12 mouse cellular contexts compared by ENCODE assay signal in genomic region chr10:26540189-26540588, GRCm38 (mm10).
DNase-seq lines count a peak whose midpoint lies in the region; ATAC-seq and TF ChIP-seq lines count a peak whose summit lies in the region.
"Had no signal": no experiment of that assay in that cellular context is flagged by ENCODE, and none has a peak within 500 bp of the region (broad histone marks: within the 10 kb centered on the region; RNA-seq: fewer than 3 reads in every experiment).

No protein-coding gene starts in this region.

- TF ChIP-seq CTCF in hindbrain, postnatal 0 days (IDR thresholded peaks at IDR 0.05; ENCODE audit: low read depth) = peak; percentile 53
- TF ChIP-seq CTCF in lung, postnatal 0 days (IDR thresholded peaks at IDR 0.05) = peak; percentile 32; the same call in 1 of the 2 replicates
- peak in 1 of 3 experiments; percentile 52; a peak in 2 of 6 replicates for TF ChIP-seq CTCF in MEL (IDR thresholded peaks at IDR 0.05 in 2 of 3, conservative IDR thresholded peaks at IDR 0.05 in 1 of 3; ENCODE audit: control insufficient read depth in 1 of 3, insufficient read depth in 1 of 3, low read depth in 2 of 3, low read length in 3 of 3, poor library complexity in 1 of 3, severe bottlenecking in 1 of 3)

- H3K36me3 ChIP-seq in hindbrain, postnatal 0 days (ENCODE audit: insufficient read depth, low read length) = no peaks in the 10 kb centered on the region
- no peaks in the 10 kb centered on the region for H3K36me3 ChIP-seq in hindbrain, embryonic 12.5 days
- H3K36me3 ChIP-seq in lung, postnatal 0 days (ENCODE audit: insufficient read depth, low read length) = no peaks in the 10 kb centered on the region
- H3K36me3 ChIP-seq in MEL (ENCODE audit: control insufficient read depth in 1 of 2, insufficient read depth in 2 of 2, low read length in 2 of 2) = no peaks in the 10 kb centered on the region
- H3K36me3 ChIP-seq: G1E; limb, embryonic 15.5 days had no signal

- no peak overlapping the region for H3K4me3 ChIP-seq in hindbrain, postnatal 0 days (ENCODE audit: low read length)
- H3K4me3 ChIP-seq in hindbrain, embryonic 12.5 days = no peak overlapping the region
- no peak overlapping the region for H3K4me3 ChIP-seq in lung, postnatal 0 days (ENCODE audit: low read depth, low read length)
- H3K4me3 ChIP-seq in MEL (ENCODE audit: control insufficient read depth in 1 of 2, insufficient read depth in 1 of 2, low read depth in 2 of 2, low read length in 2 of 2) = no peak overlapping the region
- H3K4me3 ChIP-seq: limb, embryonic 15.5 days had no signal

- no peaks in the 10 kb centered on the region for H3K27me3 ChIP-seq in hindbrain, postnatal 0 days (ENCODE audit: insufficient read depth, low read length)
- no peaks in the 10 kb centered on the region for H3K27me3 ChIP-seq in hindbrain, embryonic 12.5 days
- H3K27me3 ChIP-seq in lung, postnatal 0 days (replicated peaks; ENCODE audit: insufficient read depth, low read length) = no peaks in the 10 kb centered on the region
- H3K27me3 ChIP-seq in MEL (ENCODE audit: control insufficient read depth in 1 of 2, insufficient read depth in 2 of 2, low read length in 2 of 2) = no peaks in the 10 kb centered on the region
- H3K27me3 ChIP-seq: limb, embryonic 15.5 days had no signal

- peak; percentile 56 for TF ChIP-seq RAD21 in MEL (IDR thresholded peaks at IDR 0.05; ENCODE audit: low read depth, low read length)

- TF ChIP-seq EP300 in lung, postnatal 0 days (IDR thresholded peaks at IDR 0.05) = no peak
- no peak for TF ChIP-seq EP300 in MEL (IDR thresholded peaks at IDR 0.05; ENCODE audit: low read depth in 1 of 2, low read length in 2 of 2)

- peak; percentile 55 for DNase-seq in hindbrain, postnatal 0 days (ENCODE audit: low spot score)
- DNase-seq in lung, postnatal 0 days (ENCODE audit: low spot score) = peak; percentile 20
- DNase-seq in lung, postnatal 10 days = no peak
- DNase-seq in MEL (ENCODE audit: low read depth, low spot score) = peak; percentile 36
- peak; percentile 62 for DNase-seq in naive thymus-derived CD4-positive, alpha-beta T cell, adult 2 months (ENCODE audit: low read depth)
- DNase-seq in thymus, postnatal 36 days = no peak
- no peak for DNase-seq in right cerebral cortex, adult 18-20 months
- DNase-seq: cerebellum, adult 11 months had no signal

- H3K27ac ChIP-seq in hindbrain, postnatal 0 days = no peak overlapping the region
- H3K27ac ChIP-seq in hindbrain, embryonic 12.5 days = no peak overlapping the region
- H3K27ac ChIP-seq in lung, postnatal 0 days (ENCODE audit: low read length) = no peak overlapping the region
- H3K27ac ChIP-seq in MEL (ENCODE audit: control insufficient read depth, low read depth, low read length) = no peak overlapping the region
- H3K27ac ChIP-seq: limb, embryonic 15.5 days; macrophage had no signal

- H3K9ac ChIP-seq in hindbrain, postnatal 0 days (replicated peaks; ENCODE audit: low read length) = no peak overlapping the region
- no peak overlapping the region for H3K9ac ChIP-seq in hindbrain, embryonic 12.5 days
- H3K9ac ChIP-seq in lung, postnatal 0 days (replicated peaks; ENCODE audit: low read depth) = no peak overlapping the region
- no peak overlapping the region for H3K9ac ChIP-seq in MEL (ENCODE audit: control insufficient read depth, low read depth, low read length, poor library complexity, severe bottlenecking)
- H3K9ac ChIP-seq: limb, embryonic 15.5 days had no signal

- H3K79me2 ChIP-seq in MEL (ENCODE audit: control insufficient read depth, insufficient read depth, low read length, poor library complexity) = no peaks in the 10 kb centered on the region

- H3K9me3 ChIP-seq in hindbrain, postnatal 0 days (ENCODE audit: low read length) = no peaks in the 10 kb centered on the region
- no peaks in the 10 kb centered on the region for H3K9me3 ChIP-seq in hindbrain, embryonic 12.5 days (replicated peaks)
- no peaks in the 10 kb centered on the region for H3K9me3 ChIP-seq in lung, postnatal 0 days (ENCODE audit: low read length)
- H3K9me3 ChIP-seq in MEL (replicated peaks; ENCODE audit: insufficient read depth, low read length) = no peaks in the 10 kb centered on the region
- H3K9me3 ChIP-seq: G1E; limb, embryonic 15.5 days had no signal

- no peaks in the 10 kb centered on the region for H3K4me1 ChIP-seq in hindbrain, postnatal 0 days (ENCODE audit: insufficient read depth, low read length)
- H3K4me1 ChIP-seq in hindbrain, embryonic 12.5 days = no peaks in the 10 kb centered on the region
- no peaks in the 10 kb centered on the region for H3K4me1 ChIP-seq in lung, postnatal 0 days (ENCODE audit: insufficient read depth, low read depth, low read length)
- H3K4me1 ChIP-seq in MEL (ENCODE audit: control insufficient read depth in 1 of 2, insufficient read depth in 2 of 2, low read length in 2 of 2) = no peaks in the 10 kb centered on the region
- H3K4me1 ChIP-seq: limb, embryonic 15.5 days had no signal

- no peak for ATAC-seq in hindbrain, postnatal 0 days
- no peak for ATAC-seq in hindbrain, embryonic 12.5 days (ENCODE audit: low FRiP score)
- ATAC-seq in lung, postnatal 0 days = no peak

- no peak for TF ChIP-seq POLR2A in MEL (IDR thresholded peaks at IDR 0.05; ENCODE audit: control insufficient read depth in 1 of 2, insufficient read depth in 1 of 2, low read depth in 1 of 2, low read length in 2 of 2, poor library complexity in 1 of 2)

- H3K4me2 ChIP-seq in hindbrain, postnatal 0 days (ENCODE audit: low read depth, low read length) = no peak overlapping the region
- H3K4me2 ChIP-seq in hindbrain, embryonic 12.5 days (replicated peaks) = no peak overlapping the region
- no peak overlapping the region for H3K4me2 ChIP-seq in lung, postnatal 0 days (replicated peaks; ENCODE audit: low read depth, low read length)
- H3K4me2 ChIP-seq: limb, embryonic 15.5 days had no signal

TF ChIP-seq in MEL, 35 proteins besides CTCF, POLR2A, EP300 and RAD21:
- TF ChIP-seq JUND (IDR thresholded peaks at IDR 0.05; ENCODE audit: low read depth, low read length) (no peak), RCOR1 (IDR thresholded peaks at IDR 0.05; ENCODE audit: low read depth, low read length) (no peak), ZC3H11A (IDR thresholded peaks at IDR 0.05; ENCODE audit: low read depth, low read length) (peak; percentile 30), MAFK (IDR thresholded peaks at IDR 0.05; ENCODE audit: borderline replicate concordance, low read depth, low read length) (no peak), ELF1 (IDR thresholded peaks at IDR 0.05; ENCODE audit: low read depth, low read length) (no peak), SMC3 (IDR thresholded peaks at IDR 0.05; ENCODE audit: low read depth, low read length) (peak; percentile 50), BHLHE40 (IDR thresholded peaks at IDR 0.05; ENCODE audit: borderline replicate concordance, low read depth, low read length) (no peak), KAT2A (conservative IDR thresholded peaks at IDR 0.05; ENCODE audit: low read depth, low read length) (no peak), GATA1 (IDR thresholded peaks at IDR 0.05; ENCODE audit: low read depth, low read length) (no peak), USF1 (IDR thresholded peaks at IDR 0.05; ENCODE audit: low read depth, low read length) (no peak), ZNF384 (IDR thresholded peaks at IDR 0.05; ENCODE audit: low read depth, low read length) (peak; percentile 80), CHD1 (IDR thresholded peaks at IDR 0.05; ENCODE audit: low read depth, low read length) (no peak)

Comparison
In these comparisons a context has a peak if more than half of its experiments do, and no peak if none do; other contexts are left out.
1. DNase-seq: peak in hindbrain, postnatal 0 days (single experiment), lung, postnatal 0 days (single experiment), MEL (single experiment) and naive thymus-derived CD4-positive, alpha-beta T cell, adult 2 months (single experiment); none in lung, postnatal 10 days (single experiment), thymus, postnatal 36 days (0 of 2) and right cerebral cortex, adult 18-20 months (single experiment).